Mouse (Mus musculus): ENCODE results near the gene 1700012A03Rik. TPM values are rescaled to one million over a fixed set of nuclear protein-coding genes. Genes with fewer than 3 reads are reported as not detected.

Gene 1700012A03Rik
- not detected for polyA plus RNA-seq (2017; shearing (Covaris generic))

GRCm38 (mm10) chr6:32049951-32050345 is at the start of gene 1700012A03Rik:
Gene 1700012A03Rik, plus strand, starts transcription at chr6:32050246.

